Mouse (Mus musculus) kidney, adult 9 months (tissue): ENCODE results near the gene Rbms3.
A peak's percentile ranks its signal among the peaks of the same experiment; 100 is the strongest.

ENCODE experiments used
- DNase-seq: peaks from one replicate; pipeline ENCODE4 v3.0.0; 2022

The Rbms3 gene

DNA sequence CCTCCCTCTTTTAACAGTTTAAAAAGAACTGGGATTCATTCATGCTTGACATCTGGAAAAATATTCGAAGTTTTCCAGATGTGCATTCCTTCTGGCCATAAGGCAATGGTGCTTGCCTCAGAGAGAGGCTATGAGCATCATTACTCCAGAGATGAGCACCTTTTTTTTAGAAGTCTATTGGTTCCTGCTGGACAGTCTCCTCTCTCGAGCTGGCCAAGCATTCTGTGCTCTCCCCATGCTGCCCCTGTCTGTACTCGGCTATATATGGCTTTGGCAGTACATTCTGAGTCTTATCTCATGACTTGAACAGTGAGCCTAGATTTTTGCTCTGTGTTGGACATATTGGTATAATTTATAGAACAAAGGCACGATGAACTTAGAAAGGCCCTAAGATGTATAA lies 952.6 kb downstream of the Rbms3 start:
- no peak for DNase-seq

- DNase-seq, result no peak
Observed at GRCm38 (mm10) chr9:116676445-116676844, 953.3 kb downstream of the Rbms3 start.

- no peak for DNase-seq
Observed at GRCm38 (mm10) chr9:116674191-116674590, 955.5 kb downstream of the Rbms3 start.

GRCm38 (mm10) chr9:116661026-116661425 lies 968.7 kb downstream of the Rbms3 start:
- no peak for DNase-seq

DNA sequence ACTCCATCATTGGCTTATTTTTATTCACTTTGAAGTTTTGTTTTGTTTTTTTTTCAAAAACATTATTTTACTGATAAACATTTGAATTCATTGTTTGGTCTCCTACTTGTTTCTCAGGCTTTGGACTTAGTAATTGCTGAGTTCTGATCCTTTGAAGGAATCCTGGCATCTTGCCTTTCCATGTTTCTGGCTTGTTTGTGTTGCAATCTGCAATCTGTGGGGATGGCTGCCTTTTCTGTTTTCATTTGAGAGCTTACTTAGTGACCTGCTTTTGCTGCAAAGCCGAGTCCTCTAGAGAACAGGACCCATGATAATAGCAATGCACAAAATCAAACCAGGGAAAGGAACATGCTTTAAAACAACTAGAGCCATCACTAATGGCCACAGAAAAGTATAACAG lies 969.8 kb downstream of the Rbms3 start:
- no peak for DNase-seq

DNA sequence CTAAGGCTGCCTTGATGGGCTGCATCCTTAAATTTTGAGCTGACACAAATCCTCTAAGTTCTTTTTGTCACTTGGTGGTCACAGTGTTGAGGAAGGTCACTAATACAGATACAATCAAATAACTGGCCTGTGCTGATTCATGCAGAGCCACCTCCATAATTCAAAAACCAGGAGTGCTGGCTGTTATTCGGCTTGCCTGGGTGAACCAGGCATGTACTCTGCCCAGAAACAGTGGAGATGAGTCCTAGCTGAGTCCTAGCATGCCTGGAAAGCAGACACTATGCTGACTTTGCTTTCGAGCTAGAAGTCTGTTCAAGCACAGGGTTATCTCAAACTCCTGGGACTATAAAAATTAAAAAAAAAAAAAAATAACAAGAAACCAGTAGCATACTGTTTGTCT lies 972.6 kb downstream of the Rbms3 start:
- no peak for DNase-seq

DNA sequence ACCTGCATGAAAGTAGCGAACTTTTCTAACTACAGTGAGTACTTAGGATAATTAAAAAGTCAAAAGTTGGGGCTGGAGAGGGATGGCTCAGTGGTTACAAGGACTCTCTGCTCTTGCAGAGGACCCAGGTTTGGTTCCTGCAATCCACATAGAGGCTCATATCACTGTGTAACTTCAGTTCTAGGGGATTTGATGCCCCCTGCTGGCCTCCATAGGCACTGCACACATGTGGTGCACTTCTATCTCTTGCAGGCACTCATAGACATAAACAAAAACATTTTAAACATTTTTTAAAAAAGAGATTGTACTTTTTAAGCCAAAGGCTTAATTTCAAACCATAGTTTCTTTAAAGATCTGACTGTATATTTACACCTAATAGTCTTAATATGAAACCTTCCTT lies 978.3 kb downstream of the Rbms3 start:
- DNase-seq, result no peak

GRCm38 (mm10) chr9:116649955-116650354 lies 979.8 kb downstream of the Rbms3 start:
- DNase-seq, result no peak

GRCm38 (mm10) chr9:116649086-116649792 lies 980.5 kb downstream of the Rbms3 start:
- DNase-seq, result no peak

- no peak for DNase-seq
Observed at GRCm38 (mm10) chr9:116644616-116645015, 985.1 kb downstream of the Rbms3 start.

- no peak for DNase-seq
Observed at GRCm38 (mm10) chr9:116640302-116640679, 989.4 kb downstream of the Rbms3 start.

DNA sequence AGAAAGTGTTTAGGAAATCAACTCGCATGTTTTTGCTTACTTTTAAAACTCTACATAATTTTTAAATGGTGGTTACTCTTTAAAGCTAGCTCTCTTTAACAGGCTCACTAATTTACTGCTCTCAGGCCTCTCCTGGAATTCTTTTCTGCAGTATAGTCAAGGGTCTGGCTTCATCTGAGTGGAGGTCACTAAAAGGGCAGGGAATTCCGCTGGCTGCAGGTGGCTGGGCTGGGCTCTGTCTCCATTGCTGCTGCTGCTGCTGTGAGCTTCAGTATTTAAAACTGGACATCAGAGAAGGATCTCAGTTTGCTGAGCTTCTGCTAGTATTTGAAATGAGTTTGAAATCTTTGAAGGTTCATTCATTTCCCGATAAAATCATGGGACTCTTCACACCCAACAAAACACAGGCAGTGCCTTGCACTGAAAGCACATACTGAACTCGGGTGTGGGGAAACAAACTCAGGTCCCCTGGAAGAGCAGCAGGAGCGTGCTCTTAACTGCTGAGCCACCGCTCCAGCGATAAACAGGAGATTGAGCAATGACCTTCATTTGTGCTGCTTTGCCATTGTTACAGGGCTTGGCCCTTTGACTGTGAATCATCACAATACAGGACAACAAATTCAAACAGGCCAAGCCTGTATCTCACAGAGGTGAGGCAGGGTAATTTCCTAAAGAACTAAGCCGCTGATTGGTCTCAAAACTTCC lies 990.0 kb downstream of the Rbms3 start:
- no peak for DNase-seq

DNA sequence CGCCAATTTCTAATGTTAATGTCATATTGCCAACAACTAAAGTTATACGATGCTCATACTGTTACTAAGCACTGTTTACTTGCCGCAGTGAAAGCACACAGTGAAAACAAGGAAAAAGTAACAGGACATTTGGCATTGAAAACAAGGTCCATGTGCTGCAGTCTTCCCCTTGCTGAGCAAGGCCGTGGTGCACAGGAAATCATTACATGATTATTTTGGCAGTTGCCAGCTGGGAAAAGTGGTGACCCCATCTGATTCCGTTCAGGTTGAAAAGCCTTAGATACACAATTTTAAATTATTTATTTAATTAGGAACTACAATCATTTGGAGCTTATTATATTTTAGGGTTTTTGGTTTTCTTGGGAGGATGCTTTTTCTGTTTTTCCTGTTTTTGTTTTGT lies 995.9 kb downstream of the Rbms3 start:
- no peak for DNase-seq

- DNase-seq, result no peak
Observed at GRCm38 (mm10) chr9:116633075-116633474, 996.6 kb downstream of the Rbms3 start.

DNA sequence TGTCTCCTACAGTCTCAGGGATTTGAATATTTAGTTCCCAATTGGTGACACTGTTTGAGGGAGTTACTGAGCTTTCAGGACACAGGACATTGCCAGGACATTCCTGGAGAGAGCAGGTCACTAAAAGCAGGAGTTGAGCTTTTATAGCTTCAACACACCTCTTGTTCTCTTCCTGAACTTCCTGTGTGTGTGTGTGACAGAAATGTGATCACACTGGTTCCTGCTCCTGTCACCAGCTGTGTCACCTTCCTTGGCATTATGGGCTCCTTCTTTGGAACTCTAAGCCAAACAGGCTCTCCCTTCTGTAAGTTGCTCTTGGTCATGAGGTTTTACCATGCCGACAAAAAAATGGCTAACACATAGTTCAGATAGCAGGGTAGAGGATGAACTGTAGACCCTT lies 997.9 kb downstream of the Rbms3 start:
- no peak for DNase-seq

DNA sequence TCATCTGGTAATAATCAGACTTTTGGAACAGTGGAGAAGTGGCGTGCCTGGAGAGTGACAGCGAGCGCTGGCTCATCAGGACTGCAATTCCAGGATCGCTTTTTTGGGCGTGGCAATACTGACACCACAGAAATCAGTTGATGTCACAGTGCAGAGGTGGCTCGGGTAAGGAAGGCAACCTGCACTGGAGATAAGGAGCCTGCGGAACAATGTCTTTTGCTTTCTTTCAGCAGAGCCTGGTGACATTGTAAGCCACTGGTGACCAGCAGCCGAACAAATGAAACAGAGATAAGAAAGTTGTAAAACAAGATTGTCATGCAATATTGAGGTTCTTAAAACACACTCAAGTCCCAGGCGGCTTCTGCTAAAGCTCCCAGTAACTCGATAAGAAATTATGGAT lies 998.9 kb downstream of the Rbms3 start:
- DNase-seq, result no peak

- no peak for DNase-seq
Observed at GRCm38 (mm10) chr9:116620434-116620833, 1009.3 kb downstream of the Rbms3 start.

- no peak for DNase-seq
Observed at GRCm38 (mm10) chr9:116618886-116619285, 1010.8 kb downstream of the Rbms3 start.

DNA sequence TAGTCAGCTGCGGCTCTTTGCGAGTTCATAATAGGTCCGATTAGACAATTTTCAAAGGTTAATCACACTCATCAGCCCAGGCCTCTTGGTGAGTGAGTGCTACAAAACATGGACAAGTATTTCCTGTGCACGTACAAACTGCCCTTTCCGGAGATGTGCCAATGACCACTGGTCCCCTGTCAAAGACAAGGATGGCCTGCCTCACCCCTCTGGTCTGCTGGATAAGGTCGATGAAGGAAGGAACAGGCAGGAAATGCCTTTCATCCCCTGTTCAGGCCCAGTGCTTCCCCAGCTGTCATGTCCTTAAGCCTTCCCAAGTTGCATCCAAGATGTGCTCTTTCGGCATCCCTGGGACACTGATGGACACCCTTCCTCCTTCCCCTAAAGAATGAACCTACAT lies 1016.4 kb downstream of the Rbms3 start:
- peak; percentile 5 for DNase-seq

DNA sequence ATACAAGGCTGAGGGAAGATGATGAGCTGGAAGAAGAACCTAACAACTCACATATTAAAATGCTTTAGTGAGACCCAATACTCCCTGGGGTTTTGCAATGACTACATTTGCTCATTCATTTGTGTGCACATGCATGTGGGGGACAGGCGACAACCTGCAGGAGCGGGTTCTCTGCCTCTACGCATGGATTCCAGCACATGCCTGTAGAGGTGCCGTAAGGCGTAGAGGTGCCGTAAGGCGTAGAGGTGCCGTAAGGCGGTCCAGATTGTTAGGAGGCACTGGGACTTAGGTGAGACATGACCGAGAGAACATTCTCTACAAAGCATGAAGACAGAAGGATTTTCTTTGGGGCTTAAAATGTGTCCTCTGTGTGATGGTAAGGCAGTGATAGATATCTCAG lies 1033.7 kb downstream of the Rbms3 start:
- no peak for DNase-seq

- DNase-seq, result no peak
Observed at GRCm38 (mm10) chr9:116592486-116592885, 1037.2 kb downstream of the Rbms3 start.

DNA sequence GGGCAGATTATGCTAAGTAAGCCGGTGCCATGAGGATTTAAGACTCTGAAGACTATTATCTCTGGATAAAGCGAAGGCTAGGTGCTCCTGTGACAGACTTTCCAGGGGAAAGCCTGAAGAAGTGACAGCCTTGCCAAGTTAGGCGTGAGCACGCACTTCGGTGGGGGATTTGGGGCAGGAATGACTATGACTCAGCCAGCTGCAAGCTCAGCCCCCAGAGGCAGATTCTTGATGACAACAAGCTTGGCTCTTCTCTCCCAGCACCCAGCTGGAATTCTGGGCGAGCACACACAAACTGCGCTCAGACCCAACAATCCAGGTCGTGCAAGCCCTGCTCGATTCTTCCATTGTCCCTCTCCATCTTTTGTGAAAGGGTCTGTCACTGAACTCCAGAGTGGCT lies 1038.6 kb downstream of the Rbms3 start:
- no peak for DNase-seq

DNA sequence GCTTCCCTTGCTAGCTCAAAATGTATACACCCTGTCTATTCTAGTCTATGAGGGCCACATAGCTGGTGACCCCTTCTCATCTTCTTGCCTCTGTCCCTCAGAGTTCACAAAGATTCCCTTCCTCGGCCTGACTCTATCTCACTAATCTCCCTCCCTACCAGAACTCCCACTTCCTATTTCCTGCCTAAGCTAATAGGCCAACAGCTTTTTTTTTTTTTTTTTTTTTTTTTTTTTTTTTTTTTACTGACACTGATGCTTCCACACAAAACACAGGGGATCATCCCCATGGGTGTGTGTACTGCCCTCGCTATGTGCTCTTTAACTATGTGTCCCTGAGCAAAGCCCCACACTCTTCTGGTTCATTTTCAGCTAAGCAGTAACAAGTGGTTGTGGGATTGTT lies 1060.0 kb downstream of the Rbms3 start:
- DNase-seq, result no peak

DNA sequence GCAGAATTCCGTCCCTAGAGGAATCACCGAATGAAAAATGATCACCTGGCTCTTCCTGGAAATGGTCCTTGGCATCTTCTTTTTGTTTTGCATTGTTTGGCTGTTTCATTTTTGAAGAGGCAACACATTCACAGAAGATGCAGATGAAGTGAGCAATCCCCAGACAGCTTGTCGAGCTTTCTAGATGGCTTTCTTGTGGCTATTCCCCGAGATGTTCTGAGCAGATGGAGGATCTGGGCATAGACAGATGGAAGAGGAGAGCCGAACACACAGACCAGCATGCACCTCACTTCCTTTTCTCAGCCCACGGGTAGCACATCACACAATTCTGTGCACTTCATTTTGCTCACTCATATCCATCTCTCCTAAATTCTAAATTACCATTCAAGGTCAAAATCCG lies 1063.0 kb downstream of the Rbms3 start:
- no peak for DNase-seq

DNA sequence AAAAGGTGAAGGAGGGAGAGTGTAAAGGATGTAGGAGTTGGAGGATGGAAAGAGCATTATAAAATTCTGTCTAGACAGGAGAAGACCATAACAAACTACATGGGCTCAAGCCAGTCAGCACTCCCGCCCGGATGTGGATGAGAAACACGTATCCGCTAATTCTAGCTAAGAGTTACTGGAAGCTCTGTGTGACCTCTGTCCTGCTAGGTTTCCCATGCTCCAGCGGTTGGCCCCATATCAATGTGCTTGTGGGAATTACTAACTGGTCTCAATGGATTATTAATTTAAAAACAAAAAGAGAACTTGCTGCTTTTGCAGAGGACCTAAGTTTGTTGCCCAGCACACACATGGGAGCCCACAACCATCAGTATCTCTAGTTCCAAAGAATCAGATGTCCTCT lies 1071.9 kb downstream of the Rbms3 start:
- DNase-seq, result peak; percentile 8
